Mouse (Mus musculus) ES-CJ7 (cell line): ENCODE results near the gene Plxdc2.

Experiments
- DNase-seq: peaks from one replicate; pipeline ENCODE4 v3.0.0; 2011; ENCODE audit warnings: low read depth, low spot score

Plxdc2 gene

DNA sequence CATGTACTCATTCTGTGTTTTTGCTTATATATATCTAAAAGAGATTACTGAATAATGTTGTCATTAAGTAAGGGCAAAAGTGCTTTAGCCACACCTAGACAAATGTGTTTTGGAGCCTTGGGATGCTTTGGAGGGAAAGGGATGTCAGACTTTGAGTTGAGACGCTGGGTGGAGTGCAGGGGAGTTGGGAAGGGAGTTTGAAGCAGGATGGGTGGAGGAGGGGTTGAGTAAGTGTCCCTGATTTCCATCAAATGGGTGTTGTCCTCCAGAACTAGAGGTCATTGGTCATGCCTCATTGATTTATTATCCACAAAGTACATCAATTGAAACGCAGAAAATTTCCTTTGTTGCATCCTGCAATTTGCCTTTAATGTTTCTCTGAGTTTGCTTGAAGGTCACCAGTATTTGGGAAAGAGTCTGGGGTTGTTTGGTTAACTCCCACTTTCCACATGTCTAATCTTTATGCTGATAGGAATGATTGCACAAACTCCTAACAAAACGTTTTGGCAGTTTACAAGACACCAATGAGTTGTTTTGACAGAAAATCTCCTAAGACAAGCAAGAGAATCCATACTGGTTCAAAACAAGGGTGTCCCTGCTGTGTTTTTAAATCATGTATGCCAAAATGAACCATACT, 58.4 kb downstream of the Plxdc2 start:
- DNase-seq = no peak

DNA sequence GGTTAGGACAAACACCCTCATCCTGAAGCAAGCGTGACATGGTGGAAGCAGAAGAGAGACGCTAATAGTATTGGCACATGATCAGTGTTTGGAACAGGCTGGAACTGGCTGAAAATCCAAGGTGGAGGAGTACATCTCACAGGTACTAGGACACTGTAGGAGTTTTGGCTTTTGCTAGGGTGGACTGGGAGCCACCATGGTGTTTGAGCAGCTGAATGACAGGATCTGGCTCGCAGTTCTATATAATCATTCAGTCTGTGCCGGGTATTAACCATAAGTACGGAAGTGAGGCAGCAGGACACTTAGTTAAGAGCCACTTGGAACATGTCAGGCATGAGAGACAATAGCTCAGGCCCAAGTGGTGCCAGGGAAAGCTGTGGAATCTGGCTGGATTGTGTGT, 82.9 kb downstream of the Plxdc2 start:
- no peak for DNase-seq

DNA sequence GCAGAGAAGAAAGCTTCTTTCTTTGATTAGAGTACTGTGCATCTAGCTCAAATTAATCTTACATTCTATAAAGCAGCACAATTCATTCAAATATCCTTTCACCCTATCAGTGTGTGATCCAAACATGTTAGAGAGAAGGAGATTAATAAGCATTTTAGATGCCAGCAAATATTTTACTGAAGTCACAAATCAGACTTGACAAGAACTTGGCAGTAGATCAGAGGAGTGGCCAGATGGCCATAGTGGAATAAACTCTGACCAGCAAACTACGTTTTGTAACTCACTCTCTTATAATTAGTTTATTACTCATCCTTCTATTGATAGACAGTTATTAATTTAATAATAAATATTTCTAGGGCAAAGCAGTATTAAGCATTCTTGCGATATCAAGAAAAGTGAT, 86.5 kb downstream of the Plxdc2 start:
- no peak for DNase-seq

DNA sequence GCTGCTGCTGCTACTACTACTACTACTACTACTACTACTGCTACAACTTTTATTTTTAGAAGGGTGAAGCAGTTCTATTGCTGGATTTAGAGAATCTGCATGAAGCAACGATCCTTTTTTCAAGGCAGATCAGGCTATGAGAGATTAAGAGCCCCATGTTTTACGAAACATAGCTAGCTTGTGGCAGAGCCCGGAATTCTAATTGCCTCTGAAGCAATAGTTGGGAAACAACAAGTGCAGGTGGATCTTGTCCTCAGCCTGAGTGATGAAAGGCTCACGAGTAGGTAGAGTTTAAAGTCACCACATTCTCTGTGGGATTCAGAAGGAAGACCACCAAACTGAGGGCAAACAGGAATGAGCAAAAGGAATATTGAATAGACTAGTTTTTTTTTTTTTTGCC, 91.8 kb downstream of the Plxdc2 start:
- no peak for DNase-seq

- DNase-seq = no peak
Observed at GRCm38 (mm10) chr2:16450838-16451665, 94.9 kb downstream of the Plxdc2 start.

GRCm38 (mm10) chr2:16451666-16452009, 95.5 kb downstream of the Plxdc2 start:
- DNase-seq = no peak

GRCm38 (mm10) chr2:16452080-16452479, 96.0 kb downstream of the Plxdc2 start:
- peak; percentile 48 for DNase-seq

DNA sequence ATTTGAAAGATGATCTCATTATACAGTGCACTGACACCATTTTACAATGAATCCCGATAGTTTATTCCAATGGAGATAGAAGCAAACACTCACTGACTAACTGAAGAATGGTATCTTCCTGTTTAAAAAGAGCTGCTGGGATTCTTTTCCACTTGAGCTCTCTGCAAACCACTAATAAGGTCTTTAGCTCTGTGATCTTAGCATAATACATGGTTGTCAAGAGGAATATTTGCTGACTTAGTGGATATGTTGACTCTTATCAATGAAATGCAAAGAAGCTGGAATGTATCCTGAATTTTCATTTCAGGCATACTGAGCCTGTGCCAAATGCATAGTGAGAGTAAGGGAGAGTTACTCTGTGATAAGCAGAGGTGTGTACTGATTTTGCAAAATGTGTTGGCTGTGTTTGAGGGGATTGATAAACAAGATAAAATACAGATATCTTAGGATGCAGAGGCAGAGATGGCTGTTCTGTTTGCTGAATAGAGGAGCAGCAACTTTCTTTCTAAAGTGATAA, 100.2 kb downstream of the Plxdc2 start:
- no peak for DNase-seq

DNA sequence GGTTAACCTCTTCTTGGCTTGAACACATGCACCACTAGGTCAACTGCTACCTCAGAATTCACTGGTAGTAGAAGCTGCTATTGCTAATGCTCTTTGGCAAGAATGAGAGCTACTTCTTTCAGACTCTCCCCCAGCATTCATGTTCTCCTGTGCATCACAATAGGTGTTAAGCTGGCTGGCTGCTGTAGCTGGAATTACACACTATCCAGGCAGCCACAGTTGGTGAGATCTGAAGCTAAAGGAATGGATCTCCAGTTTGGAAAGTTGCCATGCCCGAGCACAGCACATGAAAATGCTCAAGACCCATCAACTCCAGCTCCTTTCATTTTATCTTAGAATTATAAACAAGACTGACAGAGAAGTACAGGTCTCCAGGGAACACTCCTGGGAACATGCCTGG, 103.4 kb downstream of the Plxdc2 start:
- peak; percentile 11 for DNase-seq

DNA sequence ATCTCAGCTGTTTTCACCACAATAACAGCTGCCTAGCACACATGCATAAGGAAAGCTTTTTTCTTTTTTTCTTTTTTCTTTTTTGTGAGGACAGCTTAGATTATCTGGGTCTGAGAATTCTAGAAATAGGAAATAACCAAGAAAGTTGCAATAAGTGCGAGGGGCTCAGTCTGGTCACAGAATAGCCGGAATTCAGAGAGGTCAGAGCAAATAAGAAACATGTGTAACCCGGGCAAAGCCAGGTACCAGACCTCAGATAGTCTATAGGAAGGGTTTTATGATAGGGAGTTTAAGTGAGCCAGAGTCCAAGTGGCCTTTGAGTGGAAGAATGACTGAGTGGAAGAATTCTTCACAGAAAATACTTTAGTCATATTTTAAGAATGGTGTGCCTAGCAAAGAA, 114.0 kb downstream of the Plxdc2 start:
- DNase-seq = no peak

DNA sequence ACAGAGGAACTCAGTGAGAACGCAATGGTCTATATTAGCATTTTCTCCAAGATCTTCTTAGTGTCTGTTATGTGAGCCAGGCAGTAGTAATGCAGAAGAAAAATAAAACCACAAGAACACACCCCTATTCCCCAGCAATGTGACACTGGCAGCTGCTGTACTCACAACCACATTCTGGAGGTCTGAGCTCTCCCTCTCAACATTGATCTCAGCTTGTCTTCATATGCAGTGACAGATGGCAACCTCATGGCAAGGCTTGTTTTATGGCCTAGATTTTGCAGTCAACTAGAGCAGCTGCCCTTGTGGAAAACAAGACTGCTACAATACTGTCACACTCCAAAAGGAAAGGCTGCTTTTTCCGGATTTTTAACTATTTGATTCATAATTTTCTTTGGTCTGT, 127.8 kb downstream of the Plxdc2 start:
- no peak for DNase-seq

- DNase-seq = no peak
Observed at GRCm38 (mm10) chr2:16485970-16486369, 129.9 kb downstream of the Plxdc2 start.

GRCm38 (mm10) chr2:16491242-16491641, 135.1 kb downstream of the Plxdc2 start:
- no peak for DNase-seq

DNA sequence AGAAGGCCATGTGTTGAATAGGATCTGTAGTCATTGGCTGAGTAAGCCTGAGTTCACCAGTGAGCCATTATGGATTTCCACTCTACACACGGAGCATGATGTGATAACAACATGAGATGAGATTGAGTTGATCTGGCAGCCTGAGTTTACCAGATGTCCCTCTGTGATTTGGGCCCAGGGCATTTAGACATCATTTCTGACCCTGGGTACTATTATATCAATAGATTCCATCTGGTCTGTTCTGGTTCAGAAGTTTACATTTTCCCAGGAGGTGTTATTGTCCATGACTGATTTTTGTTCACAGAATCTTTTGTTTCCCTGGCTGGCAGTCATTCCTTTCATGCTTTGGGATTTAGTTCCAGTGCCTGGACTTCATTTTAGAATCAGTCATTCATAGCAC, 146.7 kb downstream of the Plxdc2 start:
- no peak for DNase-seq

DNA sequence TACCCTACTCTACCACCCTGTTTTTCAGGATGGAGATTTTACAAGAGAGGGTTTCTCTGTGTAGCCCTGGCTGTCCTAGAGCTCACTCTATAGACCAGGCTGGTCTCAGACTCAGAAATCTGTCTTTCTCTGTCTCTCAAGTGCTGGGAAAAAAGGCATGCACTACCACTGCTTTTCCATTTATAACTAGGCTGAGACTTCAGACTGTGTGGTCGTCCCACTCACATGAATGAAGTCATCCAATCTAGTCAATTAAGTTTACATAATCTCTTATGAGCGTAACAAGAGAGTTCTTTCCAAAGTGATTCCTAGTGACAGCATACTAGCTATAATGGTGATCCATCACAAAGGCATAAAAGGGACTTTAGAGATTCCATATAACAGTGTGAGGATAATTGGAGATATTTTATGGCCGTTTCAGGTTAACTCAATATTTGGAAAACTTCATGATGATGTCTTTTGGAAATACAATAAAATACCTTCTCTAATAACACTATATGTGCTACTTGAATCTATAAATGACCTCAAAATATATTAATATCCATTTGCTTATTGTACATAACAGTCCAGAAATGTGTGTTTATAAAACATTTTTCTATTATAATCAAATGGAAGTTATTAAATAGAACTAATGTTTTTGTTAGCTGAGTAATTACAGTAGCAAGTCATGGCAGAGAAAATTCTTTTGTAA, 151.6 kb downstream of the Plxdc2 start:
- DNase-seq = no peak

- DNase-seq = no peak
Observed at GRCm38 (mm10) chr2:16518148-16518547, 162.0 kb downstream of the Plxdc2 start.

DNA sequence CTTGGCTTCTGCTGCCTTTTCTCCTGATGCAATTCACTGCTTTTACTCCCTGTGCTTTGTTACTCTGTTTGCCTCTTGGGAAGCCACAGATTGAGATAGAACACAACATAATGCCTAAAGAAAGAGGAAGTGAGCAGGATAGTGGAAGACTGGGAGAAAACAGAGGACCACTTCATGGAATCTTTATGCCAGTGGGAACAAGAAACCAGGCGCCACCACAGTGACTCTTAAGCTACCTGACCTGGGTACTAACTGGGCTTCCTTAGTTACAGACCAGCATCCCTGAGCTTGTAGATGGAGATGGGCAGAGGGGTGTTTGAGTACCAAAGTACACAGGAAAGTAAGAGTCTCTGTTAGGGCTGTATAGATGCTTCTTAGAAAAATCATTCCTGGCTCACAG, 167.3 kb downstream of the Plxdc2 start:
- no peak for DNase-seq

GRCm38 (mm10) chr2:16532244-16532643, 176.1 kb downstream of the Plxdc2 start:
- DNase-seq = no peak

GRCm38 (mm10) chr2:16534566-16534965, 178.5 kb downstream of the Plxdc2 start:
- no peak for DNase-seq

GRCm38 (mm10) chr2:16541226-16541625, 185.1 kb downstream of the Plxdc2 start:
- no peak for DNase-seq

- no peak for DNase-seq
Observed at GRCm38 (mm10) chr2:16545207-16545606, 189.1 kb downstream of the Plxdc2 start.

DNA sequence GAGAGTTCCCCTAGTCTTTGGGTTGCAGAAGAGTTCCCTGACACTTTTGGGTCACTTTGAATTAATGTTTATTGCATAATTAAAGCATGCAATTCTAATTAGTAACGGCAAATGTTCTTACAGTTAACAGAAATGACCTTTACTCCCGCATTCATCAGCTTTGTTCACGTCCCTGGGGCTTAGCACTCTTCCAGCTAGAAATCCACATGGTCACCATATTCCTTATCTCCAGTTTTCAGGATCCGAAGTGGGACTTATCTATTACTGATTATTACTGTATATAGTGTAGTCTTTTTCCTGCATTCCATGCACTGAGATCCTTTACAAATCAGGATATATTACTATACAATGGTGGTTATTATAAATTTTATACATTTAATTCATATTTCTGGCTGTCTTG, 203.2 kb downstream of the Plxdc2 start:
- DNase-seq = no peak

- no peak for DNase-seq
Observed at GRCm38 (mm10) chr2:16568263-16568662, 212.2 kb downstream of the Plxdc2 start.
